Mouse (Mus musculus): Measurements from ENCODE around the gene Hsd3b7.
A peak's percentile ranks its signal among the peaks of the same experiment; 100 is the strongest.
"Not testable (repeated sequence)": the region's sequence is repeated elsewhere in the genome, so short reads cannot be mapped to it uniquely, and the experiment has no call there.

Gene Hsd3b7

GRCm38 (mm10) chr7:127817776-127818175 is 17.4 kb downstream of the Hsd3b7 start:
- DNase-seq, result no peak

GRCm38 (mm10) chr7:127820836-127821509 is 20.6 kb downstream of the Hsd3b7 start:
- no peak for DNase-seq

- DNase-seq, result no peak
These were observed 22.1 kb downstream of the Hsd3b7 start for GRCm38 (mm10) chr7:127822494-127822893.

- no peak for DNase-seq
These were observed 23.1 kb downstream of the Hsd3b7 start for GRCm38 (mm10) chr7:127823236-127824171.

- DNase-seq, result no peak
These were observed 23.9 kb downstream of the Hsd3b7 start, which contains the start of the genes Stx4a and Stx1b for GRCm38 (mm10) chr7:127824176-127824871. TSS of gene Stx4a (plus strand) at chr7:127824294. TSS of gene Stx1b (minus strand) at chr7:127824549.

- DNase-seq, result no peak
These were observed 35.1 kb downstream of the Hsd3b7 start for GRCm38 (mm10) chr7:127835550-127835949.

GRCm38 (mm10) chr7:127837473-127837872 is 37.1 kb downstream of the Hsd3b7 start:
- no peak for DNase-seq

- DNase-seq, result not testable (repeated sequence)
These were observed 37.5 kb downstream of the Hsd3b7 start for GRCm38 (mm10) chr7:127837878-127838277.

- not testable (repeated sequence) for DNase-seq
These were observed 39.6 kb downstream of the Hsd3b7 start for GRCm38 (mm10) chr7:127840031-127840430.

- DNase-seq, result peak; percentile 77
These were observed 40.5 kb downstream of the Hsd3b7 start for GRCm38 (mm10) chr7:127840886-127841285.

GRCm38 (mm10) chr7:127841340-127842000 is 41.1 kb downstream of the Hsd3b7 start:
- DNase-seq, result peak; percentile 93

- peak; percentile 78 for DNase-seq
These were observed 41.8 kb downstream of the Hsd3b7 start for GRCm38 (mm10) chr7:127842001-127842718.

GRCm38 (mm10) chr7:127849973-127850875 is 49.8 kb downstream of the Hsd3b7 start:
- DNase-seq, result no peak

GRCm38 (mm10) chr7:127850906-127851305 is 50.5 kb downstream of the Hsd3b7 start:
- DNase-seq, result no peak

Measured in thymus, postnatal 25 days (tissue).